Mouse (Mus musculus) R1 (cell line): ENCODE measurements around the gene Rundc1.
"Not testable (repeated sequence)": the region's sequence is repeated elsewhere in the genome, so short reads cannot be mapped to it uniquely, and the experiment has no call there.

Experiments
- DNase-seq: peaks from one replicate; pipeline ENCODE4 v3.0.0-alpha.2; 2018; ENCODE audit warnings: low read depth, low spot score

The Rundc1 gene

GRCm38 (mm10) chr11:101442760-101443159 lies 17.9 kb downstream of the Rundc1 start:
- no peak for DNase-seq

GRCm38 (mm10) chr11:101446319-101446718 lies 21.4 kb downstream of the Rundc1 start:
- peak; percentile 65 for DNase-seq

GRCm38 (mm10) chr11:101446860-101447259 lies 22.0 kb downstream of the Rundc1 start:
- DNase-seq = not testable (repeated sequence)

GRCm38 (mm10) chr11:101447786-101448185 lies 22.9 kb downstream of the Rundc1 start:
- no peak for DNase-seq

GRCm38 (mm10) chr11:101448274-101448746 lies 23.4 kb downstream of the Rundc1 start, which contains the start of gene Ifi35:
Gene Ifi35 (plus strand): TSS chr11:101448407.
- DNase-seq = peak; percentile 86

GRCm38 (mm10) chr11:101448899-101449298 lies 24.0 kb downstream of the Rundc1 start:
- no peak for DNase-seq

- DNase-seq = not testable (repeated sequence)
These were observed 24.7 kb downstream of the Rundc1 start for GRCm38 (mm10) chr11:101449596-101449995.

GRCm38 (mm10) chr11:101450394-101450793 lies 25.5 kb downstream of the Rundc1 start:
- DNase-seq = peak; percentile 71

- no peak for DNase-seq
These were observed 26.7 kb downstream of the Rundc1 start for GRCm38 (mm10) chr11:101451536-101451935.

GRCm38 (mm10) chr11:101452093-101452774 lies 27.3 kb downstream of the Rundc1 start:
- DNase-seq = no peak

- DNase-seq = no peak
These were observed 29.8 kb downstream of the Rundc1 start for GRCm38 (mm10) chr11:101454702-101455101.

GRCm38 (mm10) chr11:101455627-101456026 lies 30.7 kb downstream of the Rundc1 start:
- no peak for DNase-seq

- DNase-seq = no peak
These were observed 32.7 kb downstream of the Rundc1 start for GRCm38 (mm10) chr11:101457631-101458030.

- DNase-seq = no peak
These were observed 33.3 kb downstream of the Rundc1 start for GRCm38 (mm10) chr11:101458217-101458616.

- DNase-seq = no peak
These were observed 34.8 kb downstream of the Rundc1 start for GRCm38 (mm10) chr11:101459716-101460115.

GRCm38 (mm10) chr11:101460321-101460720 lies 35.4 kb downstream of the Rundc1 start:
- no peak for DNase-seq

- no peak for DNase-seq
These were observed 37.3 kb downstream of the Rundc1 start for GRCm38 (mm10) chr11:101462141-101462540.

GRCm38 (mm10) chr11:101462583-101463440 lies 37.9 kb downstream of the Rundc1 start:
- peak; percentile 83 for DNase-seq

- DNase-seq = peak; percentile 65
These were observed 39.6 kb downstream of the Rundc1 start, which contains the start of gene Rnd2 for GRCm38 (mm10) chr11:101464211-101465100. Gene Rnd2 (plus strand): TSS chr11:101464999.

GRCm38 (mm10) chr11:101465101-101465868 lies 40.4 kb downstream of the Rundc1 start:
- DNase-seq = peak; percentile 89
